Mouse (Mus musculus) thymus, postnatal 36 days (tissue): ENCODE measurements around the gene Wdsub1.
"Not testable (repeated sequence)": the region's sequence is repeated elsewhere in the genome, so short reads cannot be mapped to it uniquely, and the experiment has no call there.

Experiments used
- DNase-seq, 2 experiments: peaks; one replicate each; pipeline ENCODE4 v3.0.0; 2022; ENCODE audit warnings: mixed read lengths in 2 of 2

Gene Wdsub1

DNA sequence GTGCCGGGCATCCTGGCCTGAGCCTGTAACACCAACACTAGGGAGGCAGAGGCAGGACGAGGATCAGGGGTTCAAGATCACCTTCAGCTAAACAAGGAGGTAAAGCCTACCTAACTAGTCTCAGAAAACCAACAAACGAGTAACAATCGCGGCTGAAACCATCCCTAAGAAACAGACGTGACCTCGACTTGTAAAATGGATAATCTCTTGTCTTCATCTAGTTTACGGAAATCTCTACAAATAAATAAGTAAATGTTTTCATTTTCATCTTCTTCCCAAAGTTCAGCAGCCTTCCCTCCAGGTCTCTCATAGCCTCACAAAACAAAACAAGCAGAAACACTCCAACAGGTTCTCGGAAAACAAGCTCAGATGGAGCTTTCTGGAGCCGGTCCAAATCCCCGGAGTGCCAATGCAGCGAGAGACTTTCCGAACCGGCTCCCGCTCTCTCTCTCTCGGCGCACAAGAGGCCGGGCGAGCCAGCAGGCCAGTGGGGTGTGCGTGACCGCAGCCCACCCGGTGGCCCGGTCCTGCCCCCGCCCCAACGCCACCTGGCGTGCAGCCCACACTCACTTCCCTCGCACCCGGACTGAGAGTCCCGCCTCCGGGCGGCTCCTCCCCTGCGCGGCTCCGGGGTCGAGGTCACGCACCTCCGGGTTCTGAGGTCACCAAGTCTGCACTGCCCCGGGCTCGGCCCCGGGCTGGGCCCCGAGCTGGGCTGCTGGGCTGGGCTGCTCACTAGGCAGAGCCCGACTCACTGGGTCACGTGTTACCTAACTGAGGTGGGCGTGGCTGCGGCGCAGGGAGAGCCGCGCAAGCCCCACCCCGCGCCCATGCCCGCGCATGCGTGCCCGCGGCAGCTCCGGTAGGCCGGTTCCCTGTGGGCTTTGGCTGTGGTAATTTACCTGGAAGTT is at the start of gene Wdsub1:
TSS of gene Wdsub1 (minus strand) at position 761 of the 911 bp plus-strand sequence.
- DNase-seq, result peak; percentile 93 to 94

- DNase-seq, result no peak
Measured at GRCm38 (mm10) chr2:59913610-59914009, 31.2 kb upstream of the Wdsub1 start.

DNA sequence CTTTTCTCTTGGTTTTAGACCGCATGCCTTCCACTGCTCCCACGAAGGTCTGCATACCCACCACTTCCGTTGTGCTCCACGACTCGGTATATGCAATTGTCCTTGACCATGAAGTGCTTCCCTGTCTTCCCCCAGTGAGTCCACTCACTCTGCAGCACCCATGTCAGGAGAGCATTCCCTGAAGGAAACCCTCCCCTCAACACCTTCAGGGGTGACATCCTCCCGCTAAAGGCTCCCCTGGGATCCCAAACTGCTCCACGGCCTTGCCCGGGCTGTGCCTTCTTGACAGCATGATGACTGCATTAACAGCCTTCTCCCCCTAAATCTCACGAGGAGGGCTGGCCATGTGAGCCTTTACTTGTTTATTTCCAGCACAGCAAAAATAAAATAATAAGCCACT is 25.7 kb upstream of the Wdsub1 start:
- no peak for DNase-seq

GRCm38 (mm10) chr2:59904007-59904406 is 21.6 kb upstream of the Wdsub1 start:
- no peak for DNase-seq

DNA sequence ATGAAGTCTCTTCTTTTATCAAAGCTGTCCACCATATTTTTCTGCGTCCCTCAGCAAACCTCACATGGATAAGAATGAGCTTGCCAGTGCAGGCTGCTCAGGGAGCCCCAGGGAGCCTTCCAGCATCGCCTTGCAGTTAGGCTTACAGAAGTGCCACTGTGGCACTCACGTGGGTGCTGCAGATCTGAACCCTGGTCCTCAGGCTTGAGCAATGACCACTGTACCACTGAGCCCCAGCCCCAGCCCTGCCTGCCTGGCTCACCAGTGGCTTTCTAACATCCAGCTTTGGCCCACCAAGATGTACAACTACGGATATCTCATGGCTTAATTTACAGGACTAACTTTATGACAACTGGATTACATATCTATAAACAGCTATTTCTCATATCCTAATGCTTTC is 16.3 kb upstream of the Wdsub1 start:
- DNase-seq, result peak in 1 of 2 experiments; percentile 20

GRCm38 (mm10) chr2:59898105-59898504 is 15.7 kb upstream of the Wdsub1 start:
- DNase-seq, result no peak

DNA sequence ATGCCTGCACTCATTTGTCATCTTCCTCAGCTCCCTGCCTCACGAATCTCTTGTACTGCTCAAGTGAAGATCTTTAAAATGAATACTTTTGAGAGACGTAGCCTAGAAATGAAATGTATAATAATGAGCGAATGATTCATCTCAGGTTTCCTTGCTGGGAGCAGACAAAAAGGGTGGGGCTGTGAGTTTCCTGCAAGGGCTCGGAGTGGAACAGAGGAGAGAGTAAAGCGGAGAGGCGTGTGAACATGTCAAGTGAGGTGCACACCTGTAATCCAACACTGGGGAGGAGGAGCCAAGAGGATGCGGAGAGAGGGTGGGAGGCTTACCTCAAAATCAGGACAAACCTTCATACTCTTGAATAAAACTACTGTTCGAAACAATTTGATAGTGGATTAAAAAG is 14.4 kb upstream of the Wdsub1 start:
- no peak for DNase-seq

DNA sequence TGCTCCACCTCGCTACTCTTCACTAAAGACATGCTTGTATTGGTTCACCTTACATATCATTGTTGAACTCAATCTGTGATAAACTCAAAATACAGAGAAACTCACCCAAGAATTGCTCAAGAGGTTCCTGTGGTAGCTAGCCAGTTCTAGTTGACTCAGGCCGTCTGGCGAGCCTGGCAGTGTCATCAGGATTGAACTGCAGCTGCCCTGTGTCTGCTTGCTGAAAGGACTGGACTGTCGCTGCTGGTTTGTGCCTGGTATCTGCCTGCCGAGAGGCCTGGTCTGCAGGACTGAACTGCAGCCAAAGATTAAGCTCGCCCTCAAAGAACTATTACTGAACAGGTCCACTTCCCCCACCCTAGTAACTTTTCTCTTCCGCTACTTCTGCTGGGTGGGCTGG is 14.0 kb upstream of the Wdsub1 start:
- DNase-seq, result no peak

DNA sequence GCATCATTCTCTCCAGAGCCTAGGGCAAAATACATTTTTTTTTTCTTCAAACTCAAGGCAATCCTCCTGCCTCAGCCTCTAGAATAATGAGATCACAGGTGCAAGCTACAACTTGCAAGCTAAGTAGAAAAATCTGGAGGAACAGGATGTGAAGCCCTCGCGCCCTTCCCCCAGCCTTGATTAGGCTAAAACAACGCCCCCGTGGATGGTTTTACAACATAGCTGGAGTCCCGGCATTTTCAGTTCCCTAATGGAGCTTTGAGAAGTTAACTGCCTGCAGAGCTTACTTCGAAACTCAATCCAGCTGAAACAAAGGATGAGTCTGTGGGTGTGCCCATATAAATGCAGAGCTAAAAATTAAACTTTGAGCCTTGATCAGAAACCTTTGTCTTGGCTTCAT is 7.3 kb upstream of the Wdsub1 start:
- DNase-seq, result no peak

DNA sequence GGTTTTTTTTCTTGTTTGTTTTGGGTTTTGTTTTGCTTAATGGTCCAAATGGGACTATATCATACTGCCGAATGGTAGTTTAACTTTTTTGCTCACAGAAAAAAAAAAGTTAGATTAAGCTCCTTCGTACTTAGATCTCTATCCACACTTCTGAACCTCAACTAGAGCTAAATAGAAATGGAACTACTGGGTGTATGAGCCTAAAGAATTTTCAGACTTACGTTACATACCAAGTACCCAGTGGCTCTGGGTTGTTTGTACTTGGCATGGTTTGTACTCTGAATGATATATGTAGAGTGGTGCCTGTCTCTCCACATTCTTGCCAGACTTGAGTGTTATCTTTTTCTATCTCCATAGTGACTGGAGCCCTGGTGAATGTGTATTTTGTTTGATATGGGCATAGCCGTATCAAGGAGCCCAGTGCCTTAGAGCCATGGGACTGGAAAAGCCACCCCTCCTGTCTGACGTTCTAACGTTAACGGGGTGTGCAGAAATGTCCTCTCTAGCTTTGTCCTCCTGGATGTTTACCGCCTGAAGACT is 421 bp upstream of the Wdsub1 start:
- DNase-seq, result no peak

- DNase-seq, result no peak
Measured at GRCm38 (mm10) chr2:59881404-59881803, 987 bp downstream of the Wdsub1 start.

GRCm38 (mm10) chr2:59878221-59878620 is 4.2 kb downstream of the Wdsub1 start:
- DNase-seq, result no peak

- peak in 1 of 2 experiments; percentile 11 for DNase-seq
Measured at GRCm38 (mm10) chr2:59877335-59877734, 5.1 kb downstream of the Wdsub1 start.

- DNase-seq, result no peak
Measured at GRCm38 (mm10) chr2:59876482-59876881, 5.9 kb downstream of the Wdsub1 start.

- DNase-seq, result no peak
Measured at GRCm38 (mm10) chr2:59870526-59870925, 11.9 kb downstream of the Wdsub1 start.

DNA sequence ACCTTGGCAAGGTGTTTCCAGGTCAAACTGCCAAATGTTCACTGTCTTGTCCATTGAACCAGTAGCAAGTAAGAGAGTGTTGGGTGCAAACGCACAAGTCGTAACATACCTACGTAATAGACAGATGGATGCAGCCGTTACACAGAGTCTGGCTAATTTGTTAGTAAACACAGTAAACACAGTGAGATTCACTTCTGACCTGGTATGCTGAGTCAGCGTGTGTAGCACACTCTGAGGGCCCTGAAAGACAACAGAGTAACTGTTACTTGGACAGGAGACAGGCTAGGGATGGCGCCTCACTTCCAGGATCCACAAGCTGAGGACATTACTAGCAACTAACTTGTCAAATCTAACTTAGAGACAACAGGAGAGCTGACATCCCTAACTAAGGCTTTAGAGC is 19.8 kb downstream of the Wdsub1 start:
- no peak for DNase-seq

GRCm38 (mm10) chr2:59854363-59854762 is 28.0 kb downstream of the Wdsub1 start:
- DNase-seq, result no peak

GRCm38 (mm10) chr2:59853543-59853942 is 28.8 kb downstream of the Wdsub1 start:
- no peak for DNase-seq

DNA sequence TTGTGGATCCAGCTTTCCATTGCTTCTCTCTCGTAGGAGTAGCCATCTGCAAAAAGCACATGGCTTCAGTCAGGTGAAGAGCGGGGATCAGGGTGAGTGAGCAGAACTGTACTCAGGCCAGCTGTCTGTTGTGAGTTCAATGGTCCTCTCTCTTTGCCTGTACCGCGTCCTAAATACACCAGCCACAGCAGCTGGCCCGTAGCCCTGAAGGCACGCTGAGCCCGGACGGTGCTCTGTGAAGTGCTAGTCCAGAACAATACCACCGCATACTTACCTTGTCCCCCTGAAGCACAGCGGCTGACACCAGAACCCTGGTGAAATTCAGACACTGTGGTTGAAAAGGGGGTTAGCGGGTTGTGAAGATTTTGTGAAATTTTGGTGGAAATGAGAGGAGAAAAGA is 29.5 kb downstream of the Wdsub1 start:
- DNase-seq, result no peak

- not testable (repeated sequence) for DNase-seq
Measured at GRCm38 (mm10) chr2:59851885-59852284, 30.5 kb downstream of the Wdsub1 start.

DNA sequence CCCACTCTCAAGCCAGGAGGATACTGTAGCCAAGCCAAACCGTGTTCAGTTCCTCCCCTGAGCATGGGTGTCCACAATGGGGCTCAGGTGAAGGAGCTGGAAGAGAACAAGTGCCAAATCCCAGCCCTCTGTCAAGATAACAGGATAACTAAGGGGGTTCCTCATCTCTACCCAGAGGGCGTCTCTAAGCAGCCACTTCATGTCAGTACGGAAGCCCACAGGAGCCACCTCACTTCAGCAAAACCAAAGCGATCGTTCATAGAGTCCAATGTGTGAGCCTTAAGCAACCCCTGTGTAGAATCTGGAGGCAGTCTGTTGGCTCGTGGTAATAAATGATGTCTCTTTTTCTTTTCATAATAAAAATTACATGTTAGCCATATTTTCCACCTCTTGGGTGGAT is 38.5 kb downstream of the Wdsub1 start:
- DNase-seq, result no peak

DNA sequence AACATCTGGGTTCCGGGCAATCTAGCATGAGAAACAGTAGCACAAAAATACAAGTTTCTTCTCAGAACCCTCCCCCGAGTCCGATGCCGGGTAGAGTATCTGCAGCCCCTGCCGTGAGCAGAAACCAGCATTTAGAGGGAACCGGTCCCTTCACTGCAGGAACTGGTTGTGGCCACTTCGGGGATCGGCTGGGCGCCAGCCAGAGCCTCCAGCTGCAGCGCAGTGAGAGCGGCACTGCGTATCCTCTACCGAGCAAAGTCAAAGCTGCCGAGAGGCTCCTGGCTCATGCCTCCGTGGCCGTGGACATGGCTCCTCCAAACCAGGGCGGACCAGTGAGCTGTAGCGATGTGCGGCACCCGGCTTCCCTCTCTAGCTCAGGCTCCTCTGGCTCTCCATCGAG is 39.2 kb downstream of the Wdsub1 start:
- DNase-seq, result no peak

- DNase-seq, result no peak
Measured at GRCm38 (mm10) chr2:59842556-59843008, 39.8 kb downstream of the Wdsub1 start.

GRCm38 (mm10) chr2:59841944-59842343 is 40.4 kb downstream of the Wdsub1 start:
- no peak for DNase-seq
